Mouse (Mus musculus) heart, postnatal 0 days (tissue): ENCODE measurements at regions not wholly inside any gene's neighbourhood (a gene's known extent, or its start where the extent isn't known, plus 50 kb on each side); places are given as distances from the start of the nearest gene placed in this dataset.

Source experiments
- ATAC-seq: fragments of 200-750 bp; cut with Nextera tagmentation; 2 replicates; pipeline ENCODE4 v1.8.0; 2017; ENCODE audit warnings: low read depth, moderate number of reproducible peaks, moderate library complexity; ENCODE audit not compliant: insufficient read depth
- DNase-seq: peaks from one replicate; pipeline ENCODE4 v3.0.0-alpha.2; 2016; ENCODE audit warnings: low spot score
- H3K27ac ChIP-seq: fragments of 300-500 bp; sonication (generic); 2 replicates; pipeline ENCODE4 v1.5.1; 2014; ENCODE audit warnings: low read depth, mild to moderate bottlenecking
- H3K27me3 ChIP-seq: fragments of 300-500 bp; sonication (generic); 2 replicates; pipeline ENCODE4 v1.6.1; 2014; ENCODE audit warnings: low read length, mixed read lengths; ENCODE audit not compliant: control insufficient read depth, insufficient read depth
- H3K36me3 ChIP-seq: fragments of 300-500 bp; sonication (generic); replicated peaks from 2 replicates; pipeline ENCODE4 v1.6.1; 2014; ENCODE audit warnings: low read length, mixed read lengths; ENCODE audit not compliant: control insufficient read depth, insufficient read depth
- H3K4me1 ChIP-seq: fragments of 300-500 bp; sonication (generic); 2 replicates; pipeline ENCODE4 v1.6.1; 2014; ENCODE audit warnings: antibody characterized with exemption; ENCODE audit not compliant: control insufficient read depth, insufficient read depth
- H3K4me2 ChIP-seq: fragments of 300-500 bp; sonication (generic); 2 replicates; pipeline ENCODE4 v1.6.1; 2014; ENCODE audit warnings: low read depth, mild to moderate bottlenecking, low read length, moderate library complexity
- H3K4me3 ChIP-seq: fragments of 300-500 bp; sonication (generic); 2 replicates; pipeline ENCODE4 v1.5.1; 2014; ENCODE audit warnings: low read depth, low read length
- H3K9ac ChIP-seq: fragments of 300-500 bp; sonication (generic); replicated peaks from 2 replicates; pipeline ENCODE4 v1.6.1; 2014; ENCODE audit warnings: low read depth, low read length, mixed read lengths
- H3K9me3 ChIP-seq: fragments of 300-500 bp; sonication (generic); replicated peaks from 2 replicates; pipeline ENCODE4 v1.6.1; 2016; ENCODE audit warnings: low read length; ENCODE audit not compliant: control insufficient read depth
- CTCF ChIP-seq: IDR thresholded peaks from 2 replicates; pipeline ENCODE4 v1.5.1; 2016; ENCODE audit warnings: antibody characterized with exemption, control low read depth, low read depth
- EP300 ChIP-seq: IDR thresholded peaks from 2 replicates; pipeline ENCODE4 v1.6.1; 2016; ENCODE audit warnings: antibody characterized with exemption, low read depth
- WGBS: fragments of 180-500 bp; shearing (Covaris S2); extraction: QIAGEN DNeasy Blood & Tissue Kit; methylation state at CpG from one replicate; pipeline ENCODE4 v1.1.7; 2014; 5-methylcytosine and 5-hydroxymethylcytosine counted together

DNA sequence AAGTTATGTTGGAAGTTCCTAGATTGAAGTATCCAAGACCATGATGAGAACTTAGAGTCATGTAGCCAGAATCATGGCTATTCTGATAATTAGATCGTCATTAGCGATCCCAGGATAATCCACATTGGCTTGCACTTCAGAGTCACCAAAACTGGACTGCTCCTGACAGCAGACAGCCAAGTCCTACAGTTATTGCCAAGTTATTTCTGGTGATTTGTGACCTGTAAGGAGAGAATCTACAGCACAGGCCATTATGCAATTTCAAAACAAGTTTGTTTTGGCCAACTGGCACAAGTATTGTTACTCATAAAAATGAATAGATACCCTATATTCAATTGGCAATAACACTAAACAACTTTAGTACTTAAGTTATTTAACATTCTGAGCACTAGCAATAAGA is 447.9 kb upstream of the Robo1 start:
- WGBS = 70% methylated on average over 2 of the region's 2 CpGs
- Histone ChIP-seq H3K9ac (no peak overlapping the region), H3K4me2 (no peak overlapping the region), H3K4me3 (no peak overlapping the region), H3K27me3 (no peaks in the 10 kb centered on the region), H3K9me3 (no peaks in the 10 kb centered on the region), H3K4me1 (no peaks in the 10 kb centered on the region), H3K27ac (no peak overlapping the region), H3K36me3 (no peaks in the 10 kb centered on the region)
- DNase-seq (no peak), ATAC-seq (no peak)
- TF ChIP-seq CTCF (no peak), EP300 (no peak)

DNA sequence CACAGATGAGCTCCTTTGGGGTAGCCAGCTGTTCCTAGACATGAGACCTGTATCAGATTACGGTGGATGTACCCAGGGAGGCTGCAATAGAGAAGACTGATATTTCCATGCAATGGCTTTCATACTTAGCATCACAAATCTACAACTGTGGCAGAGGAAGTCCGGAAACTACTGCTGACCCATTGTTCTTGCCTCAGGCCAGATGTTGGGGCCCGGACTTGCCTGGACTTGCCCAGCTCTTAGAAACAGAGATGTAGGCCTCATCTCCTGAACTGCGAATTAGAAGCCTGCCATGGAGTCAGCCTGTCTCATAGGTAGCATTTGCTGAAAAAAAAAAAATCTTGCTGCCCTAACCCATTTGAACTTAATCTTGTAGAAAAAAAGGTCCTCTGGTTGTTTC is 422.4 kb upstream of the Robo1 start:
- Histone ChIP-seq H3K4me3 (no peak overlapping the region), H3K4me1 (no peaks in the 10 kb centered on the region), H3K27ac (no peak overlapping the region), H3K4me2 (no peak overlapping the region), H3K36me3 (no peaks in the 10 kb centered on the region), H3K9me3 (no peaks in the 10 kb centered on the region), H3K27me3 (no peaks in the 10 kb centered on the region), H3K9ac (no peak overlapping the region)
- no peak for DNase-seq
- no peak for TF ChIP-seq CTCF
- TF ChIP-seq EP300 = no peak
- no peak for ATAC-seq
- WGBS = 73% methylated on average over 4 of the region's 4 CpGs

- no peaks in the 10 kb centered on the region for H3K27me3 ChIP-seq
- H3K9ac ChIP-seq = no peak overlapping the region
- WGBS = 76% methylated on average over 2 of the region's 2 CpGs
- no peak for ATAC-seq
- no peak overlapping the region for H3K27ac ChIP-seq
- DNase-seq = no peak
- TF ChIP-seq EP300 = no peak
- no peak for TF ChIP-seq CTCF
- H3K4me3 ChIP-seq = no peak overlapping the region
- no peaks in the 10 kb centered on the region for H3K4me1 ChIP-seq
- H3K4me2 ChIP-seq = no peak overlapping the region
- H3K36me3 ChIP-seq = no peaks in the 10 kb centered on the region
- H3K9me3 ChIP-seq = no peaks in the 10 kb centered on the region
Measured at GRCm38 (mm10) chr16:71889679-71890078, 418.4 kb upstream of the Robo1 start.

DNA sequence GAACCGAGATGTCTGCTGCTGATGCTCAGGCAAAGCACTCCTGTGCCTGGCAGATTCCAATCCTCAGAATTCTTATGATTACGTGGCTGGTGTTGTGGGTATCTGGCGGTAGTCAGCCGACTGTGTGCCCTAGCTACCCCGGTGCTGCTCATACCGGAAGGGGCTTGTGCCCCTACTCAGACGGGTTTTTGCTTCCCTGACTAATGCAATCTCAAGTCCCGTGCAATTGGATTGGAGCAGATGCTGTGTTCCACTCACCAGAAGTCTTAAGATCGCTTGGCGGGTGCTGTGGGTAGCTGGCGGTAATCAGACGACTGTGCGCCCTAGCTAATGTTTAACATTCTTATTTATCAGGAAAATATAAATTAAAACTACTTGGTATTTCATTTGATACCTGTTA is 385.0 kb upstream of the Robo1 start:
- no peak for TF ChIP-seq CTCF
- no peak for TF ChIP-seq EP300
- Histone ChIP-seq H3K27me3 (no peaks in the 10 kb centered on the region), H3K4me2 (no peak overlapping the region), H3K4me1 (no peaks in the 10 kb centered on the region), H3K4me3 (no peak overlapping the region), H3K27ac (no peak overlapping the region), H3K36me3 (no peaks in the 10 kb centered on the region), H3K9me3 (no peaks in the 10 kb centered on the region), H3K9ac (no peak overlapping the region)
- 82% methylated on average over 13 of the region's 13 CpGs for WGBS
- ATAC-seq (no peak), DNase-seq (no peak)

DNA sequence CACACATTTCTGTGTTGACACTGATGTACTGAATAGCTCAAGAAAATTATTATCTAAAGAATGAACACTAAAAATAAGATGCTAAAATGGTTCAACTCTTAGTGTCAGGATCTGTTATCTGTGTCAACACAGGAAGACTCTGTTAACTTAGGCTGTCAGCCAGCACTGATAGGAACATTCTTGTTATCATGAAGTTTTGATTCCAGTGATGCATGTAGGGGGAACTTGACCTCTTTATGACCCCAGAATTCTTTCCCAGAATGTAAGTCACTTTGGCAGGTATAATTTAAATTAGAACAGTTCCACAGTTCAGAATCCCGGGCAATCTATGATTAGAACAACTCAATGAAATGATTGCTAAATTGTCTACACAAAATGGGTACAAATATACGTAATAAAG is 363.9 kb upstream of the Robo1 start:
- Histone ChIP-seq H3K4me3 (no peak overlapping the region), H3K4me1 (no peaks in the 10 kb centered on the region), H3K27me3 (no peaks in the 10 kb centered on the region), H3K9ac (no peak overlapping the region), H3K4me2 (no peak overlapping the region), H3K9me3 (no peaks in the 10 kb centered on the region), H3K36me3 (no peaks in the 10 kb centered on the region), H3K27ac (no peak overlapping the region)
- no peak for DNase-seq
- no peak for TF ChIP-seq EP300
- no peak for TF ChIP-seq CTCF
- ATAC-seq = no peak
- 36% methylated on average over 2 of the region's 2 CpGs for WGBS

GRCm38 (mm10) chr16:71944846-71945245 is 363.3 kb upstream of the Robo1 start:
- ATAC-seq = no peak
- Histone ChIP-seq H3K4me1 (no peaks in the 10 kb centered on the region), H3K27ac (no peak overlapping the region), H3K4me3 (no peak overlapping the region), H3K4me2 (no peak overlapping the region), H3K36me3 (no peaks in the 10 kb centered on the region), H3K9me3 (no peaks in the 10 kb centered on the region), H3K27me3 (no peaks in the 10 kb centered on the region), H3K9ac (no peak overlapping the region)
- TF ChIP-seq EP300 (no peak), CTCF (no peak)
- 67% methylated on average over 2 of the region's 2 CpGs for WGBS
- no peak for DNase-seq
